Mouse (Mus musculus): ENCODE results near the gene Gpr6. TPM values are rescaled to one million over a fixed set of nuclear protein-coding genes. Genes with fewer than 3 reads are reported as not detected.

Gpr6 gene
- polyA plus RNA-seq, 1 experiment, result not detected

DNA sequence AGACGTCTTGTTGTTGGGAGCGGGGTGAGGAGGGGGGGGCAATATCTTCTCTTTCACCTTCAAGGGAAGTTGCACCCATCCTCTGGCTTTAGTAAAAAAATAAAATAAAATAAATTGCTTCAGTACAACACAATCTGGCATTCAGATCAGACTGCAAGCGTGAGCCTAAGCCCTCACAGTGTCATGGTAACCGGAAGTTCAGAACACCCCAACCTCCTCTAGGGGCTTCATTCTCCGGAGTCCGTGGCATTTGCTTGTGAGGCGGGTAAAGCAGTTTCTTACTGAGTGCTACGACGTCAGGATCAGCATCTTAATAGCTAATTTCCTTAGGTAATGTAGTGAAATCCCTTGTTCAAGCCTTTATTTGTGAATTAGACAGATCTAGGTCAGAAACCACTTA, 30.6 kb downstream of the Gpr6 start:
- H3K79me2 ChIP-seq (ENCODE audit: control insufficient read depth, insufficient read depth), result no peaks in the 10 kb centered on the region
- no peak overlapping the region for H3K4me2 ChIP-seq (ENCODE audit: low read depth)
- peaks cover 12% of the 10 kb centered on the region for H3K27me3 ChIP-seq (ENCODE audit: control insufficient read depth, insufficient read depth, insufficient read length)
- H3K4me3 ChIP-seq, result no peak overlapping the region
- TF ChIP-seq CEBPB (IDR thresholded peaks at IDR 0.05; ENCODE audit: insufficient read depth, poor library complexity, severe bottlenecking), result no peak
- no peak for TF ChIP-seq TCF12 (IDR thresholded peaks at IDR 0.05; ENCODE audit: insufficient read depth, poor library complexity, severe bottlenecking)
- TF ChIP-seq POLR2AphosphoS2 (IDR thresholded peaks at IDR 0.05; ENCODE audit: insufficient read length, low read depth), result no peak
- no peak for TF ChIP-seq MAX (IDR thresholded peaks at IDR 0.05; ENCODE audit: low read depth)
- no peak for TF ChIP-seq TCF3 (IDR thresholded peaks at IDR 0.05; ENCODE audit: insufficient read length, low read depth)
- TF ChIP-seq MYOD1 (IDR thresholded peaks at IDR 0.05; ENCODE audit: control insufficient read depth in 1 of 3, insufficient read length in 2 of 3, low read depth in 2 of 3), result no peak
- no peak for TF ChIP-seq REST (IDR thresholded peaks at IDR 0.05; ENCODE audit: insufficient read depth, insufficient read length)
- TF ChIP-seq SRF (IDR thresholded peaks at IDR 0.05; ENCODE audit: control insufficient read depth, insufficient read length, low read depth), result no peak
- TF ChIP-seq USF1 (IDR thresholded peaks at IDR 0.05; ENCODE audit: low read depth), result no peak
- TF ChIP-seq MYOG (IDR thresholded peaks at IDR 0.05; ENCODE audit: control insufficient read depth in 1 of 3, insufficient read depth in 1 of 3, insufficient read length in 2 of 3, low read depth in 2 of 3), result no peak
- TF ChIP-seq POLR2A (IDR thresholded peaks at IDR 0.05; ENCODE audit: insufficient read length, low read depth), result no peak
- TF ChIP-seq E2F4 (IDR thresholded peaks at IDR 0.05; ENCODE audit: insufficient read depth), result no peak
- H3K36me3 ChIP-seq (ENCODE audit: control insufficient read depth, insufficient read depth), result no peaks in the 10 kb centered on the region
- H3ac ChIP-seq (ENCODE audit: control insufficient read depth, insufficient read length), result no peak overlapping the region

- Histone ChIP-seq H3K4me2 (ENCODE audit: low read depth) (no peak overlapping the region), H3K4me3 (no peak overlapping the region), H3ac (ENCODE audit: control insufficient read depth, insufficient read length) (no peak overlapping the region), H3K79me2 (ENCODE audit: control insufficient read depth, insufficient read depth) (no peaks in the 10 kb centered on the region), H3K36me3 (ENCODE audit: control insufficient read depth, insufficient read depth) (no peaks in the 10 kb centered on the region), H3K27me3 (ENCODE audit: control insufficient read depth, insufficient read depth, insufficient read length) (peaks cover 9% of the 10 kb centered on the region)
- TF ChIP-seq SRF (IDR thresholded peaks at IDR 0.05; ENCODE audit: control insufficient read depth, insufficient read length, low read depth), result no peak
- TF ChIP-seq MAX (IDR thresholded peaks at IDR 0.05; ENCODE audit: low read depth), result no peak
- no peak for TF ChIP-seq USF1 (IDR thresholded peaks at IDR 0.05; ENCODE audit: low read depth)
- TF ChIP-seq TCF3 (IDR thresholded peaks at IDR 0.05; ENCODE audit: insufficient read length, low read depth), result no peak
- TF ChIP-seq CEBPB (IDR thresholded peaks at IDR 0.05; ENCODE audit: insufficient read depth, poor library complexity, severe bottlenecking), result no peak
- TF ChIP-seq REST (IDR thresholded peaks at IDR 0.05; ENCODE audit: insufficient read depth, insufficient read length), result no peak
- no peak for TF ChIP-seq E2F4 (IDR thresholded peaks at IDR 0.05; ENCODE audit: insufficient read depth)
- no peak for TF ChIP-seq MYOD1 (IDR thresholded peaks at IDR 0.05; ENCODE audit: control insufficient read depth in 1 of 3, insufficient read length in 2 of 3, low read depth in 2 of 3)
- no peak for TF ChIP-seq MYOG (IDR thresholded peaks at IDR 0.05; ENCODE audit: control insufficient read depth in 1 of 3, insufficient read depth in 1 of 3, insufficient read length in 2 of 3, low read depth in 2 of 3)
- no peak for TF ChIP-seq TCF12 (IDR thresholded peaks at IDR 0.05; ENCODE audit: insufficient read depth, poor library complexity, severe bottlenecking)
- TF ChIP-seq POLR2A (IDR thresholded peaks at IDR 0.05; ENCODE audit: insufficient read length, low read depth), result no peak
- TF ChIP-seq POLR2AphosphoS2 (IDR thresholded peaks at IDR 0.05; ENCODE audit: insufficient read length, low read depth), result no peak
Measured at GRCm38 (mm10) chr10:41040530-41041085, 31.5 kb downstream of the Gpr6 start.

DNA sequence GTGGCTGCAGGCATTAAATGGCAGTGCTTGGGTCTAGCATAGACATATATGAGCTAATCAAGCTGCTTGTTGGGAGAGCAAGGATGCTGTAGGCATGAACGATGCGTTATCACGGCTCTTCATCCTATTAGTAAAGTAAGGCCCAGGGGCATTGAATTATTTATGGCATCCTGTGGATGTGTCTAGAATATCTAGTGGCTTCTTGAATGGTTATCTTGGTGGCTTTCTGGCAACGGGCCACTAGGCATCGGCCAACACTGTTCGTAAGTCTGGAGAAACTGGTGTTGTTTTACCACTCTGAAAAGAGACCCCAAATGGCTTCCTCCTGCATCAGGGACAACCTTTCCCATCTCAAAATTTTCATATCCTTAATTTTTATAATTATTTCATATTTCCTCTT, 33.6 kb downstream of the Gpr6 start:
- TF ChIP-seq E2F4 (IDR thresholded peaks at IDR 0.05; ENCODE audit: insufficient read depth), result no peak
- no peak for TF ChIP-seq MYOD1 (IDR thresholded peaks at IDR 0.05; ENCODE audit: control insufficient read depth in 1 of 3, insufficient read length in 2 of 3, low read depth in 2 of 3)
- no peaks in the 10 kb centered on the region for H3K36me3 ChIP-seq (ENCODE audit: control insufficient read depth, insufficient read depth)
- no peak overlapping the region for H3K4me2 ChIP-seq (ENCODE audit: low read depth)
- H3ac ChIP-seq (ENCODE audit: control insufficient read depth, insufficient read length), result no peak overlapping the region
- H3K27me3 ChIP-seq (ENCODE audit: control insufficient read depth, insufficient read depth, insufficient read length), result peaks cover 6% of the 10 kb centered on the region
- H3K79me2 ChIP-seq (ENCODE audit: control insufficient read depth, insufficient read depth), result no peaks in the 10 kb centered on the region
- H3K4me3 ChIP-seq, result no peak overlapping the region

DNA sequence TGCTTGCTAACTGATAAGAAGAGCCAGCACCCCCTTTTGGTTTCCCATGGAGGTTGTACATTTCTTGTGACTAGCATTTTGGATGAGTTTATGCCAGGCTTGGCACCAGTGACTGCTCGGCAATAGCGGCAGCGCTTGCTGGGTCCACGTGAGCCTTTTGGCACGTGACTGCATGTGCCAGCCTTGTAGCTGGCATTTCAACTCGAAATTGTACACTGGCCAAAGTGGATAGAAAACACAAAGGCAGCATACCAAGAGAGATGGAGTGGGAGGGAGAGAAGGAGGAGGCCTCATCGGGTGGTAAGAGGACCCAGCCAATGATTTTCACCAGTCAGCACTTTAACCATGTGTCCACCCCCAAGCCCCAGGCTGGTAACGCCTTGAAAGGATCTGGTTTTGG, 34.4 kb downstream of the Gpr6 start:
- H3K79me2 ChIP-seq (ENCODE audit: control insufficient read depth, insufficient read depth), result no peaks in the 10 kb centered on the region
- H3ac ChIP-seq (ENCODE audit: control insufficient read depth, insufficient read length), result no peak overlapping the region
- no peaks in the 10 kb centered on the region for H3K36me3 ChIP-seq (ENCODE audit: control insufficient read depth, insufficient read depth)
- no peak overlapping the region for H3K4me3 ChIP-seq
- peaks cover 6% of the 10 kb centered on the region for H3K27me3 ChIP-seq (ENCODE audit: control insufficient read depth, insufficient read depth, insufficient read length)
- no peak overlapping the region for H3K4me2 ChIP-seq (ENCODE audit: low read depth)
- TF ChIP-seq MAX (IDR thresholded peaks at IDR 0.05; ENCODE audit: low read depth) (no peak), TCF3 (IDR thresholded peaks at IDR 0.05; ENCODE audit: insufficient read length, low read depth) (no peak), POLR2AphosphoS2 (IDR thresholded peaks at IDR 0.05; ENCODE audit: insufficient read length, low read depth) (no peak)

- Histone ChIP-seq H3ac (ENCODE audit: control insufficient read depth, insufficient read length) (no peak overlapping the region), H3K4me3 (no peak overlapping the region), H3K4me2 (ENCODE audit: low read depth) (no peak overlapping the region), H3K36me3 (ENCODE audit: control insufficient read depth, insufficient read depth) (no peaks in the 10 kb centered on the region), H3K27me3 (ENCODE audit: control insufficient read depth, insufficient read depth, insufficient read length) (no peaks in the 10 kb centered on the region), H3K79me2 (ENCODE audit: control insufficient read depth, insufficient read depth) (no peaks in the 10 kb centered on the region)
- TF ChIP-seq SRF (IDR thresholded peaks at IDR 0.05; ENCODE audit: control insufficient read depth, insufficient read length, low read depth) (no peak), MYOD1 (IDR thresholded peaks at IDR 0.05; ENCODE audit: control insufficient read depth in 1 of 3, insufficient read length in 2 of 3, low read depth in 2 of 3) (no peak), CEBPB (IDR thresholded peaks at IDR 0.05; ENCODE audit: insufficient read depth, poor library complexity, severe bottlenecking) (no peak), REST (IDR thresholded peaks at IDR 0.05; ENCODE audit: insufficient read depth, insufficient read length) (no peak), POLR2AphosphoS2 (IDR thresholded peaks at IDR 0.05; ENCODE audit: insufficient read length, low read depth) (no peak), MAX (IDR thresholded peaks at IDR 0.05; ENCODE audit: low read depth) (no peak), MYOG (IDR thresholded peaks at IDR 0.05; ENCODE audit: control insufficient read depth in 1 of 3, insufficient read depth in 1 of 3, insufficient read length in 2 of 3, low read depth in 2 of 3) (no peak), TCF3 (IDR thresholded peaks at IDR 0.05; ENCODE audit: insufficient read length, low read depth) (no peak), USF1 (IDR thresholded peaks at IDR 0.05; ENCODE audit: low read depth) (no peak), TCF12 (IDR thresholded peaks at IDR 0.05; ENCODE audit: insufficient read depth, poor library complexity, severe bottlenecking) (no peak), POLR2A (IDR thresholded peaks at IDR 0.05; ENCODE audit: insufficient read length, low read depth) (no peak), E2F4 (IDR thresholded peaks at IDR 0.05; ENCODE audit: insufficient read depth) (no peak)
Measured at GRCm38 (mm10) chr10:41032811-41033210, 39.3 kb downstream of the Gpr6 start.

Measured in myocyte (in vitro differentiated cells).